ENCODE assay signal across 22 mouse cellular contexts in the genomic region with DNA sequence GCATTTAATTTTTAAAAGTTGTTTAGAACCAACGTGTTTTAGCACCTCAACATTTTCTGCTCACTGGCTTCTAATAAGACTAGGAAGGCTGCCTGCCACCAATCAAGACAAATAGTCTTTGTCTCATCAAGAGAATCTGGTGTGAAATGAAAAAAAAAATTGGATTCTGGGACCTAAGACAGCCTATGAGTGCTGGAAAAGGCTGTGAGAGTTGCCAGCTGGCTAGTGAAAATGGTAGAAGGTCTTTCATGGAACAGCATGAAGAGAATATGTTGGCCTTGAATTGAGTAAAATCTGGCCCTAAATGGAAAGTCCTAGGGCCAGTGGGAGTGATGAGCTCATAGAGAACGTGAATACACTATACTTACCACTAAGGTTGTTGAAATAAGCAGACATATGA.
DNase-seq lines count a peak whose midpoint lies in the region; ATAC-seq and TF ChIP-seq lines count a peak whose summit lies in the region.
"Had no signal": no experiment of that assay in that cellular context is flagged by ENCODE, and none has a peak within 500 bp of the region (broad histone marks: within the 10 kb centered on the region; RNA-seq: fewer than 3 reads in every experiment).

No protein-coding gene starts in this region.

- ATAC-seq in heart, embryonic 11.5 days (replicated peaks; ENCODE audit: insufficient number of reproducible peaks, low FRiP score, low TSS enrichment) = no peak
- ATAC-seq in midbrain, postnatal 0 days (ENCODE audit: low FRiP score) = no peak
- ATAC-seq in frontal cortex, adult (ENCODE audit: low TSS enrichment) = no peak
- ATAC-seq: activated CD4-positive, CD25-positive, alpha-beta regulatory T cell, adult 4 months; Patski had no signal

- DNase-seq in cerebellum, postnatal 14 days = peak; percentile 64 to 74
- DNase-seq in cerebellum, postnatal 36 days = no peak
- DNase-seq in heart, adult 11 months = peak; percentile 87
- peak; percentile 25 for DNase-seq in midbrain, postnatal 0 days (ENCODE audit: low spot score)
- DNase-seq in midbrain, embryonic 10.5 days (ENCODE audit: low spot score) = no peak
- DNase-seq in right cerebral cortex, postnatal 14 days = no peak
- DNase-seq: adrenal gland, postnatal 14 days; cerebellum, adult 8-10 months; embryo, embryonic 11 days; gastrocnemius, postnatal 36 days; heart, adult 18-20 months; heart, postnatal 36 days; kidney, adult 11 months; kidney, adult 9 months had no signal

- no peak overlapping the region for H3K4me2 ChIP-seq in heart, embryonic 11.5 days
- no peak overlapping the region for H3K4me2 ChIP-seq in midbrain, postnatal 0 days (ENCODE audit: low read depth, low read length, poor library complexity, severe bottlenecking)
- H3K4me2 ChIP-seq: embryonic facial prominence, embryonic 15.5 days; heart, embryonic 12.5 days; hindbrain, embryonic 15.5 days had no signal

- no peaks in the 10 kb centered on the region for H3K27me3 ChIP-seq in heart, embryonic 11.5 days (ENCODE audit: control insufficient read depth, insufficient read depth, low read length)
- H3K27me3 ChIP-seq in midbrain, postnatal 0 days (ENCODE audit: insufficient read depth, low read length) = no peaks in the 10 kb centered on the region
- no peaks in the 10 kb centered on the region for H3K27me3 ChIP-seq in midbrain, embryonic 10.5 days (ENCODE audit: low read depth, poor library complexity, severe bottlenecking)
- H3K27me3 ChIP-seq: embryonic facial prominence, embryonic 15.5 days; heart, embryonic 12.5 days; hindbrain, embryonic 15.5 days; Patski had no signal

- H3K36me3 ChIP-seq in heart, embryonic 11.5 days (ENCODE audit: control insufficient read depth, insufficient read depth, low read length) = no peaks in the 10 kb centered on the region
- H3K36me3 ChIP-seq in midbrain, postnatal 0 days (ENCODE audit: insufficient read depth, low read length) = no peaks in the 10 kb centered on the region
- H3K36me3 ChIP-seq in midbrain, embryonic 10.5 days = no peaks in the 10 kb centered on the region
- H3K36me3 ChIP-seq: embryonic facial prominence, embryonic 15.5 days; heart, embryonic 12.5 days; hindbrain, embryonic 15.5 days had no signal

- no peaks in the 10 kb centered on the region for H3K4me1 ChIP-seq in heart, embryonic 11.5 days (ENCODE audit: control insufficient read depth, insufficient read depth, low read length)
- H3K4me1 ChIP-seq in midbrain, postnatal 0 days (ENCODE audit: insufficient read depth, low read length) = no peaks in the 10 kb centered on the region
- H3K4me1 ChIP-seq in midbrain, embryonic 10.5 days = no peaks in the 10 kb centered on the region
- H3K4me1 ChIP-seq: embryonic facial prominence, embryonic 15.5 days; heart, embryonic 12.5 days; hindbrain, embryonic 15.5 days had no signal

- no peak overlapping the region for H3K4me3 ChIP-seq in heart, embryonic 11.5 days (ENCODE audit: low read depth, low read length)
- H3K4me3 ChIP-seq in midbrain, postnatal 0 days (ENCODE audit: low read depth, low read length) = no peak overlapping the region
- H3K4me3 ChIP-seq in midbrain, embryonic 10.5 days = no peak overlapping the region
- H3K4me3 ChIP-seq: embryonic facial prominence, embryonic 15.5 days; erythroblast, embryonic 14.5 days; heart, embryonic 12.5 days; hindbrain, embryonic 15.5 days had no signal

- no peak overlapping the region for H3K27ac ChIP-seq in heart, embryonic 11.5 days (ENCODE audit: low read depth, low read length)
- H3K27ac ChIP-seq in midbrain, postnatal 0 days (ENCODE audit: low read depth, low read length) = no peak overlapping the region
- no peak overlapping the region for H3K27ac ChIP-seq in midbrain, embryonic 10.5 days (replicated peaks)
- H3K27ac ChIP-seq: embryonic facial prominence, embryonic 15.5 days; hindbrain, embryonic 15.5 days had no signal

- TF ChIP-seq CTCF in midbrain, postnatal 0 days (IDR thresholded peaks at IDR 0.05) = no peak

- WGBS in heart, embryonic 11.5 days (ENCODE audit: insufficient replicate concordance) = 66% methylated on average over 2 of the region's 2 CpGs
- 75% methylated on average over 2 of the region's 2 CpGs for WGBS in midbrain, postnatal 0 days
- 86% methylated on average over 2 of the region's 2 CpGs for WGBS in midbrain, embryonic 10.5 days

- no peak overlapping the region for H3K9ac ChIP-seq in heart, embryonic 11.5 days (ENCODE audit: low read depth, low read length)
- no peak overlapping the region for H3K9ac ChIP-seq in midbrain, postnatal 0 days (replicated peaks; ENCODE audit: low read length, poor library complexity, severe bottlenecking)
- H3K9ac ChIP-seq: embryonic facial prominence, embryonic 15.5 days; heart, embryonic 12.5 days; hindbrain, embryonic 15.5 days had no signal

- no peaks in the 10 kb centered on the region for H3K9me3 ChIP-seq in heart, embryonic 11.5 days (replicated peaks; ENCODE audit: control insufficient read depth, low read length)
- no peaks in the 10 kb centered on the region for H3K9me3 ChIP-seq in midbrain, postnatal 0 days (ENCODE audit: low read length)
- no peaks in the 10 kb centered on the region for H3K9me3 ChIP-seq in midbrain, embryonic 10.5 days (replicated peaks)
- H3K9me3 ChIP-seq: embryonic facial prominence, embryonic 15.5 days; heart, embryonic 12.5 days; hindbrain, embryonic 15.5 days had no signal

Comparison
In these comparisons a context has a peak if more than half of its experiments do, and no peak if none do; other contexts are left out.
1. DNase-seq: peak in cerebellum, postnatal 14 days (2 of 2), heart, adult 11 months (single experiment) and midbrain, postnatal 0 days (single experiment); none in cerebellum, postnatal 36 days (0 of 2), midbrain, embryonic 10.5 days (single experiment) and right cerebral cortex, postnatal 14 days (single experiment).